Mouse (Mus musculus): ENCODE measurements at regions not wholly inside any gene's neighbourhood (a gene's known extent, or its start where the extent isn't known, plus 50 kb on each side); places are given as distances from the start of the nearest gene placed in this dataset.

GRCm38 (mm10) chr7:40737496-40737895, 160.6 kb upstream of the Vstm2b start:
- TF ChIP-seq CTCF (IDR thresholded peaks at IDR 0.05; ENCODE audit: low read depth) (no peak), EP300 (IDR thresholded peaks at IDR 0.05; ENCODE audit: low read depth) (no peak)

Data from heart, postnatal 0 days (tissue).